Mouse (Mus musculus) lung, adult 2 months (tissue): ENCODE measurements around the gene Mpv17l.

Experiments used
- CTCF ChIP-seq: fragments of 200-500 bp; IDR thresholded peaks from 2 replicates; pipeline ENCODE4 v1.5.1; 2011; ENCODE audit warnings: mild to moderate bottlenecking, low read length, control low read depth; ENCODE audit not compliant: insufficient read depth
- POLR2A ChIP-seq: fragments of 200-500 bp; IDR thresholded peaks from 2 replicates; pipeline ENCODE4 v1.6.1; 2011; ENCODE audit warnings: low read depth, mild to moderate bottlenecking, control low read depth, low read length, borderline replicate concordance; ENCODE audit errors: extremely low read depth

GRCm38 (mm10) chr16:13883094-13883774, 19.7 kb upstream of the Mpv17l start:
- TF ChIP-seq CTCF, result no peak
- no peak for TF ChIP-seq POLR2A
